Mouse (Mus musculus) intestine, embryonic 16.5 days (tissue): ENCODE data around the gene Gm21973. TPM values are rescaled to one million over a fixed set of nuclear protein-coding genes. Genes with fewer than 3 reads are reported as not detected.

Source experiments
- polyA plus RNA-seq: library from polyadenylated mRNA; unstranded; fragments of >200 nt; fragmentation: Nextera tagmentation; extraction: Ambion mirVana; gene quantifications from 2 replicates; pipeline ENCODE4 v1.2.1, GENCODE M21; 2015

The Gm21973 gene
- polyA plus RNA-seq, 1 experiment from 2014 or later, result not detected

Other genes with a start within 250 kb of the Gm21973 start
- gene Prlr, start 148.1 kb upstream of the Gm21973 start, polyA plus RNA-seq, result 45.7 and 55.2 TPM in 2 replicates
- 0.33 and 0.44 TPM in 2 replicates for gene Agxt2, start 33.2 kb downstream of the Gm21973 start, polyA plus RNA-seq
- gene Dnajc21, start 145.1 kb downstream of the Gm21973 start, polyA plus RNA-seq, result 4.7 and 5.0 TPM in 2 replicates
- 86.2 and 95.5 TPM in 2 replicates for gene Brix1, start 160.6 kb downstream of the Gm21973 start, polyA plus RNA-seq
- 18.5 and 21.9 TPM in 2 replicates for gene Rad1, start 160.6 kb downstream of the Gm21973 start, polyA plus RNA-seq
- gene Ttc23l, start 233.3 kb downstream of the Gm21973 start, polyA plus RNA-seq, result not detected in 2 replicates